Mouse (Mus musculus): Measurements from ENCODE around the gene Capn1.

- no peak for TF ChIP-seq CTCF (IDR thresholded peaks at IDR 0.05; ENCODE audit: extremely low read depth, insufficient read depth, low read length)
- no peak for TF ChIP-seq POLR2A (IDR thresholded peaks at IDR 0.05; ENCODE audit: extremely low read depth, insufficient read depth, low read length)
Measured at GRCm38 (mm10) chr19:5951631-5952030, 64.1 kb downstream of the Capn1 start.

All from cortical plate, adult 2 months (tissue).